ENCODE assay signal across 10 mouse cellular contexts in genomic region chr16:21331229-21331628, GRCm38 (mm10).
A peak's percentile ranks its signal among the peaks of the same experiment; 100 is the strongest.
DNase-seq lines count a peak whose midpoint lies in the region; ATAC-seq and TF ChIP-seq lines count a peak whose summit lies in the region.
"Had no signal": no experiment of that assay in that cellular context is flagged by ENCODE, and none has a peak within 500 bp of the region (broad histone marks: within the 10 kb centered on the region; RNA-seq: fewer than 3 reads in every experiment).

No protein-coding gene starts in this region.

- no peaks in the 10 kb centered on the region for H3K36me3 ChIP-seq in hindbrain, embryonic 12.5 days
- H3K36me3 ChIP-seq in hindbrain, embryonic 10.5 days = peaks cover 6% of the 10 kb centered on the region; the same call in 1 of the 2 replicates
- no peaks in the 10 kb centered on the region for H3K36me3 ChIP-seq in stomach, postnatal 0 days (ENCODE audit: control insufficient read depth, insufficient read depth, low read length)
- H3K36me3 ChIP-seq: stomach, embryonic 15.5 days had no signal

- no peaks in the 10 kb centered on the region for H3K27me3 ChIP-seq in hindbrain, embryonic 12.5 days
- H3K27me3 ChIP-seq in hindbrain, embryonic 10.5 days (ENCODE audit: insufficient read depth, poor library complexity, severe bottlenecking) = peaks cover 8% of the 10 kb centered on the region
- H3K27me3 ChIP-seq in stomach, postnatal 0 days (ENCODE audit: control insufficient read depth, insufficient read depth, low read length) = no peaks in the 10 kb centered on the region
- H3K27me3 ChIP-seq: liver, embryonic 15.5 days; stomach, embryonic 15.5 days had no signal

- H3K9ac ChIP-seq in hindbrain, embryonic 12.5 days = no peak overlapping the region
- H3K9ac ChIP-seq in stomach, postnatal 0 days (ENCODE audit: low read length) = no peak overlapping the region
- H3K9ac ChIP-seq: stomach, embryonic 15.5 days had no signal

- no peak for TF ChIP-seq CTCF in stomach, postnatal 0 days (IDR thresholded peaks at IDR 0.05; ENCODE audit: low read depth)

- no peaks in the 10 kb centered on the region for H3K9me3 ChIP-seq in hindbrain, embryonic 12.5 days (replicated peaks)
- H3K9me3 ChIP-seq in hindbrain, embryonic 10.5 days = no peaks in the 10 kb centered on the region
- no peaks in the 10 kb centered on the region for H3K9me3 ChIP-seq in stomach, postnatal 0 days (ENCODE audit: control insufficient read depth, low read length)
- H3K9me3 ChIP-seq: liver, embryonic 15.5 days; stomach, embryonic 15.5 days had no signal

- no peak overlapping the region for H3K4me3 ChIP-seq in hindbrain, embryonic 12.5 days
- no peak overlapping the region for H3K4me3 ChIP-seq in hindbrain, embryonic 10.5 days
- H3K4me3 ChIP-seq in stomach, postnatal 0 days (ENCODE audit: low read depth, low read length) = no peak overlapping the region

- WGBS in hindbrain, embryonic 12.5 days = 94% methylated on average over 5 of the region's 5 CpGs
- 92% methylated on average over 5 of the region's 5 CpGs for WGBS in hindbrain, embryonic 10.5 days
- 77% methylated on average over 5 of the region's 5 CpGs for WGBS in stomach, postnatal 0 days

- ATAC-seq in hindbrain, embryonic 12.5 days (ENCODE audit: low FRiP score) = no peak
- ATAC-seq in stomach, postnatal 0 days (ENCODE audit: low FRiP score, low TSS enrichment) = no peak

- peaks cover 13% of the 10 kb centered on the region for H3K4me1 ChIP-seq in hindbrain, embryonic 12.5 days
- H3K4me1 ChIP-seq in hindbrain, embryonic 10.5 days (replicated peaks) = peaks cover 23% of the 10 kb centered on the region
- no peaks in the 10 kb centered on the region for H3K4me1 ChIP-seq in stomach, postnatal 0 days (replicated peaks; ENCODE audit: control insufficient read depth, insufficient read depth)
- H3K4me1 ChIP-seq: stomach, embryonic 15.5 days had no signal

- DNase-seq in cerebellum, adult 11-12 months = peak; percentile 38
- no peak for DNase-seq in cerebellum, adult 11 months
- no peak for DNase-seq in hindbrain, embryonic 10.5 days (ENCODE audit: low spot score)
- peak; percentile 40 for DNase-seq in right cerebral cortex, postnatal 14 days
- DNase-seq in right cerebral cortex, postnatal 25 days = no peak
- DNase-seq in stomach, postnatal 0 days (ENCODE audit: low spot score) = no peak
- no peak for DNase-seq in Muller cell, postnatal 12 days (ENCODE audit: inconsistent ontology term)

- no peak for TF ChIP-seq EP300 in stomach, postnatal 0 days (optimal IDR thresholded peaks at IDR 0.05)

- H3K27ac ChIP-seq in hindbrain, embryonic 12.5 days = no peak overlapping the region
- no peak overlapping the region for H3K27ac ChIP-seq in hindbrain, embryonic 10.5 days
- H3K27ac ChIP-seq in stomach, postnatal 0 days (replicated peaks) = no peak overlapping the region
- H3K27ac ChIP-seq: liver, embryonic 15.5 days; stomach, embryonic 15.5 days had no signal

- H3K4me2 ChIP-seq in hindbrain, embryonic 12.5 days (replicated peaks) = 0 out of 2 replicates have a peak overlapping the region, but pooled peaks have one; percentile 21
- peak overlapping the region; percentile 12; the same call in 1 of the 2 replicates for H3K4me2 ChIP-seq in stomach, postnatal 0 days (replicated peaks; ENCODE audit: low read depth)

Comparison
In these comparisons a context has a peak if more than half of its experiments do, and no peak if none do; other contexts are left out.
1. DNase-seq: peak in cerebellum, adult 11-12 months (single experiment) and right cerebral cortex, postnatal 14 days (single experiment); none in cerebellum, adult 11 months (single experiment), hindbrain, embryonic 10.5 days (single experiment), right cerebral cortex, postnatal 25 days (single experiment), stomach, postnatal 0 days (single experiment) and Muller cell, postnatal 12 days (single experiment).